Mouse (Mus musculus): ENCODE measurements around the gene A530064D06Rik. TPM values are rescaled to one million over a fixed set of nuclear protein-coding genes. Genes with fewer than 3 reads are reported as not detected.

A530064D06Rik gene
- total RNA-seq, 2 experiments from 2014 or later, result not detected

Other genes starting within 250 kb of the A530064D06Rik start
- 1 to 10 TPM; 6.1 to 7.0 TPM for gene Foxp4, start 242.6 kb downstream of the A530064D06Rik start, total RNA-seq (2021)
- gene 1700122O11Rik, start 129.0 kb downstream of the A530064D06Rik start, total RNA-seq (2021), result not detected
- not detected for gene 1700067P10Rik, start 78.0 kb downstream of the A530064D06Rik start, total RNA-seq (2021)
- gene 9830107B12Rik, start 21.0 kb downstream of the A530064D06Rik start, total RNA-seq (2021), result not detected
- not detected for gene Trem1, start 65.5 kb upstream of the A530064D06Rik start, total RNA-seq (2021)
- not detected for gene Trem3, start 80.5 kb upstream of the A530064D06Rik start, total RNA-seq (2021)
- not detected for gene Treml4, start 97.0 kb upstream of the A530064D06Rik start, total RNA-seq (2021)
- gene Treml2, start 132.2 kb upstream of the A530064D06Rik start, total RNA-seq (2021), result under 1 TPM in 1 of 2 experiments, not detected in 1; 0.05 TPM
- under 1 TPM in 1 of 2 experiments, not detected in 1; 0.07 TPM for gene B430306N03Rik, start 148.9 kb upstream of the A530064D06Rik start, total RNA-seq (2021)
- under 1 TPM; 0.33 to 0.49 TPM for gene Trem2, start 179.1 kb upstream of the A530064D06Rik start, total RNA-seq (2021)
- not detected for gene Treml1, start 192.6 kb upstream of the A530064D06Rik start, total RNA-seq (2021)
- 1 to 10 TPM; 4.4 to 6.7 TPM for gene Nfya, start 242.6 kb upstream of the A530064D06Rik start, total RNA-seq (2021)
- gene Oard1, start 242.7 kb upstream of the A530064D06Rik start, total RNA-seq (2021), result 10 to 100 TPM in 1 of 2 experiments, 1 to 10 TPM in 1; 9.2 to 10.6 TPM